Mouse (Mus musculus) midbrain, embryonic 11.5 days (tissue): Measurements from ENCODE around the gene Lhpp. TPM values are rescaled to one million over a fixed set of nuclear protein-coding genes. Genes with fewer than 3 reads are reported as not detected.

Experiments
- ATAC-seq: fragments of 200-750 bp; cut with Nextera tagmentation; 2 replicates; pipeline ENCODE4 v1.8.0; 2017; ENCODE audit warnings: moderate TSS enrichment, moderate library complexity; ENCODE audit not compliant: low FRiP score
- DNase-seq: peaks from one replicate; pipeline ENCODE4 v3.0.0; 2015; ENCODE audit warnings: low spot score; ENCODE audit errors: missing footprints
- H3K27ac ChIP-seq: fragments of 300-500 bp; sonication (generic); 2 replicates; pipeline ENCODE4 v1.5.1; 2014; ENCODE audit warnings: low read depth, low read length
- H3K27me3 ChIP-seq: fragments of 300-500 bp; sonication (generic); 2 replicates; pipeline ENCODE4 v1.6.1; 2014; ENCODE audit warnings: mild to moderate bottlenecking, low read length, moderate library complexity, mixed read lengths; ENCODE audit not compliant: control insufficient read depth, insufficient read depth
- H3K36me3 ChIP-seq: fragments of 300-500 bp; sonication (generic); 2 replicates; pipeline ENCODE4 v1.6.1; 2014; ENCODE audit warnings: mild to moderate bottlenecking, low read length, moderate library complexity, mixed read lengths; ENCODE audit not compliant: control insufficient read depth, insufficient read depth
- H3K4me1 ChIP-seq: fragments of 300-500 bp; sonication (generic); 2 replicates; pipeline ENCODE4 v1.6.1; 2014; ENCODE audit warnings: low read length; ENCODE audit not compliant: control insufficient read depth, insufficient read depth
- H3K4me2 ChIP-seq: fragments of 300-500 bp; sonication (generic); 2 replicates; pipeline ENCODE4 v1.6.1; 2014; ENCODE audit warnings: mild to moderate bottlenecking, moderate library complexity
- H3K4me3 ChIP-seq: fragments of 300-500 bp; sonication (generic); 2 replicates; pipeline ENCODE4 v1.5.1; 2014; ENCODE audit warnings: low read depth, low read length
- H3K9ac ChIP-seq: fragments of 300-500 bp; sonication (generic); 2 replicates; pipeline ENCODE4 v1.6.1; 2014; ENCODE audit warnings: low read length
- H3K9me3 ChIP-seq: fragments of 300-500 bp; sonication (generic); 2 replicates; pipeline ENCODE4 v1.6.1; 2016; ENCODE audit warnings: low read length; ENCODE audit not compliant: control insufficient read depth
- WGBS: fragments of 180-500 bp; shearing (Covaris S2); extraction: QIAGEN DNeasy Blood & Tissue Kit; methylation state at CpG from one replicate; pipeline ENCODE4 v1.1.7; 2014; 5-methylcytosine and 5-hydroxymethylcytosine counted together
- polyA plus RNA-seq: library from polyadenylated mRNA; unstranded; fragments of >200 nt; fragmentation: Nextera tagmentation; extraction: Ambion mirVana; gene quantifications from 2 replicates; pipeline ENCODE4 v1.2.1, GENCODE M21; 2014

Gene Lhpp
- polyA plus RNA-seq, 1 experiment from 2014 or later: 20.8 TPM

- no peak for ATAC-seq
- 90% methylated on average over 14 of the region's 14 CpGs for WGBS
Measured at GRCm38 (mm10) chr7:132690716-132691472, 80.5 kb downstream of the Lhpp start.

GRCm38 (mm10) chr7:132692719-132693118 lies 82.3 kb downstream of the Lhpp start:
- H3K4me2 ChIP-seq: no peak overlapping the region
- H3K4me3 ChIP-seq: no peak overlapping the region
- no peak overlapping the region for H3K27ac ChIP-seq
- no peaks in the 10 kb centered on the region for H3K36me3 ChIP-seq
- no peaks in the 10 kb centered on the region for H3K9me3 ChIP-seq
- H3K27me3 ChIP-seq: no peaks in the 10 kb centered on the region
- DNase-seq (no peak), ATAC-seq (no peak)
- no peak overlapping the region for H3K9ac ChIP-seq
- H3K4me1 ChIP-seq: no peaks in the 10 kb centered on the region
- WGBS: 80% methylated on average over 9 of the region's 9 CpGs

More at GRCm38 (mm10) chr7:132690716-132691472, 80.5 kb downstream of the Lhpp start:
- H3K9me3 ChIP-seq: no peaks in the 10 kb centered on the region
- H3K27ac ChIP-seq: no peak overlapping the region
- H3K9ac ChIP-seq: no peak overlapping the region
- no peak for DNase-seq
- no peak overlapping the region for H3K4me3 ChIP-seq
- H3K36me3 ChIP-seq: no peaks in the 10 kb centered on the region
- H3K27me3 ChIP-seq: no peaks in the 10 kb centered on the region
- H3K4me1 ChIP-seq: no peaks in the 10 kb centered on the region
- no peak overlapping the region for H3K4me2 ChIP-seq

- no peak for DNase-seq
- Histone ChIP-seq H3K4me2 (no peak overlapping the region), H3K4me3 (no peak overlapping the region), H3K4me1 (no peaks in the 10 kb centered on the region), H3K27me3 (no peaks in the 10 kb centered on the region), H3K9me3 (no peaks in the 10 kb centered on the region), H3K9ac (no peak overlapping the region), H3K36me3 (no peaks in the 10 kb centered on the region), H3K27ac (no peak overlapping the region)
- no peak for ATAC-seq
- WGBS: 86% methylated on average over 2 of the region's 2 CpGs
Measured at GRCm38 (mm10) chr7:132693561-132693960, 83.1 kb downstream of the Lhpp start.

- DNase-seq: no peak
- Histone ChIP-seq H3K9me3 (no peaks in the 10 kb centered on the region), H3K27me3 (no peaks in the 10 kb centered on the region), H3K4me2 (no peak overlapping the region), H3K27ac (no peak overlapping the region), H3K4me1 (no peaks in the 10 kb centered on the region), H3K9ac (no peak overlapping the region), H3K36me3 (no peaks in the 10 kb centered on the region), H3K4me3 (no peak overlapping the region)
- ATAC-seq: no peak
- WGBS: 80% methylated on average over 8 of the region's 8 CpGs
Measured at GRCm38 (mm10) chr7:132697258-132697796, 86.9 kb downstream of the Lhpp start.

- no peaks in the 10 kb centered on the region for H3K4me1 ChIP-seq
- H3K4me2 ChIP-seq: no peak overlapping the region
- H3K9ac ChIP-seq: no peak overlapping the region
- DNase-seq: no peak
- H3K36me3 ChIP-seq: no peaks in the 10 kb centered on the region
- no peak for ATAC-seq
- H3K4me3 ChIP-seq: no peak overlapping the region
- no peak overlapping the region for H3K27ac ChIP-seq
- no peaks in the 10 kb centered on the region for H3K9me3 ChIP-seq
- 85% methylated on average over 4 of the region's 4 CpGs for WGBS
- H3K27me3 ChIP-seq: no peaks in the 10 kb centered on the region
Measured at GRCm38 (mm10) chr7:132698737-132699136, 88.3 kb downstream of the Lhpp start.

- H3K36me3 ChIP-seq: no peaks in the 10 kb centered on the region
- H3K4me2 ChIP-seq: no peak overlapping the region
- 83% methylated on average over 4 of the region's 4 CpGs for WGBS
- H3K4me1 ChIP-seq: no peaks in the 10 kb centered on the region
- no peak overlapping the region for H3K9ac ChIP-seq
- no peaks in the 10 kb centered on the region for H3K27me3 ChIP-seq
- DNase-seq (no peak), ATAC-seq (no peak)
- H3K9me3 ChIP-seq: no peaks in the 10 kb centered on the region
- no peak overlapping the region for H3K4me3 ChIP-seq
- H3K27ac ChIP-seq: no peak overlapping the region
Measured at GRCm38 (mm10) chr7:132699165-132699564, 88.7 kb downstream of the Lhpp start.

GRCm38 (mm10) chr7:132699639-132700038 lies 89.2 kb downstream of the Lhpp start:
- H3K9ac ChIP-seq: no peak overlapping the region
- no peak for ATAC-seq
- H3K27ac ChIP-seq: no peak overlapping the region
- DNase-seq: no peak
- H3K9me3 ChIP-seq: no peaks in the 10 kb centered on the region
- H3K27me3 ChIP-seq: no peaks in the 10 kb centered on the region
- no peak overlapping the region for H3K4me3 ChIP-seq
- no peaks in the 10 kb centered on the region for H3K4me1 ChIP-seq
- H3K4me2 ChIP-seq: no peak overlapping the region
- H3K36me3 ChIP-seq: no peaks in the 10 kb centered on the region

- H3K4me2 ChIP-seq: no peak overlapping the region
- no peaks in the 10 kb centered on the region for H3K4me1 ChIP-seq
- H3K9ac ChIP-seq: no peak overlapping the region
- 87% methylated on average over 4 of the region's 4 CpGs for WGBS
- H3K4me3 ChIP-seq: no peak overlapping the region
- no peaks in the 10 kb centered on the region for H3K27me3 ChIP-seq
- no peak for ATAC-seq
- no peak for DNase-seq
- no peaks in the 10 kb centered on the region for H3K36me3 ChIP-seq
- H3K27ac ChIP-seq: no peak overlapping the region
- no peaks in the 10 kb centered on the region for H3K9me3 ChIP-seq
Measured at GRCm38 (mm10) chr7:132700107-132700506, 89.7 kb downstream of the Lhpp start.

GRCm38 (mm10) chr7:132701412-132701811 lies 91.0 kb downstream of the Lhpp start:
- H3K9ac ChIP-seq: no peak overlapping the region
- no peaks in the 10 kb centered on the region for H3K36me3 ChIP-seq
- DNase-seq (no peak), ATAC-seq (no peak)
- H3K9me3 ChIP-seq: no peaks in the 10 kb centered on the region
- no peak overlapping the region for H3K4me2 ChIP-seq
- no peak overlapping the region for H3K27ac ChIP-seq
- no peaks in the 10 kb centered on the region for H3K4me1 ChIP-seq
- no peak overlapping the region for H3K4me3 ChIP-seq
- no peaks in the 10 kb centered on the region for H3K27me3 ChIP-seq
- WGBS: 93% methylated on average over 3 of the region's 3 CpGs
